ENCODE assay signal across 15 mouse cellular contexts in the genomic region with DNA sequence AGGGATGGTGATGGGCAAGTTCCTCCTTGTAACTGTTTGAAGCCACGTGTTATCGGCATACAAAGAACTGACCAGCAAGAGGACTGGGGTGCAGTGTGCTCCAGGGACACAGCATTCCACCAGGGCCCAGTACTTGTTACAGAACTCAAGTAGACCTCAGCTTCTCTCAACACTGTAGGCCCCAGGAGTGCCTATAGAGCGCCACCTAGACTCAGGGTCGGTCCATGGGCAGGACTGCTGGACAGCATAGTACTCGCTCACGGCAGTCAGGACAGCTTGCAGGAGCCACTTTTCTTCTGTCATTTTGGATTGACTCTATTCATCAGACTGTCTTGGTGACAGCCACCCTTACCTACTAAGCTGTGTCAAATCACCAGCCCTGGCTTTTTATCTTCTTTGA. TPM values are rescaled to one million over a fixed set of nuclear protein-coding genes. Genes with fewer than 3 reads are reported as not detected.
A peak's percentile ranks its signal among the peaks of the same experiment; 100 is the strongest.
DNase-seq lines count a peak whose midpoint lies in the region; ATAC-seq and TF ChIP-seq lines count a peak whose summit lies in the region.
"Had no signal": no experiment of that assay in that cellular context is flagged by ENCODE, and none has a peak within 500 bp of the region (broad histone marks: within the 10 kb centered on the region; RNA-seq: fewer than 3 reads in every experiment).

No protein-coding gene starts in this region.

- no peak overlapping the region for H3K4me3 ChIP-seq in heart, embryonic 11.5 days (ENCODE audit: low read depth, low read length)
- no peak overlapping the region for H3K4me3 ChIP-seq in lung, adult 2 months (replicated peaks; ENCODE audit: extremely low read depth, low read depth, low read length)
- no peak overlapping the region for H3K4me3 ChIP-seq in liver, postnatal 0 days (ENCODE audit: low read depth, low read length)
- H3K4me3 ChIP-seq: limb, embryonic 12.5 days; midbrain, embryonic 15.5 days had no signal

- 0 out of 2 replicates have a peak, but pooled peaks have one; percentile 11 for TF ChIP-seq CTCF in lung, adult 2 months (IDR thresholded peaks at IDR 0.05; ENCODE audit: insufficient read depth, low read length)
- peak; percentile 32 for TF ChIP-seq CTCF in liver, postnatal 0 days (IDR thresholded peaks at IDR 0.05; ENCODE audit: low read depth)

- no peaks in the 10 kb centered on the region for H3K27me3 ChIP-seq in heart, embryonic 11.5 days (ENCODE audit: control insufficient read depth, insufficient read depth, low read length)
- H3K27me3 ChIP-seq in liver, postnatal 0 days (ENCODE audit: insufficient read depth, low read length) = no peaks in the 10 kb centered on the region
- H3K27me3 ChIP-seq: limb, embryonic 12.5 days; midbrain, embryonic 15.5 days had no signal

- no peak for TF ChIP-seq POLR2A in lung, adult 2 months (IDR thresholded peaks at IDR 0.05; ENCODE audit: borderline replicate concordance, extremely low read depth, low read depth, low read length)

- H3K4me1 ChIP-seq in heart, embryonic 11.5 days (ENCODE audit: control insufficient read depth, insufficient read depth, low read length) = peaks cover 59% of the 10 kb centered on the region
- peaks cover 26% of the 10 kb centered on the region for H3K4me1 ChIP-seq in lung, adult 2 months (ENCODE audit: control insufficient read depth, insufficient read depth, low read length)
- peaks cover 59% of the 10 kb centered on the region for H3K4me1 ChIP-seq in liver, postnatal 0 days (ENCODE audit: insufficient read depth)

- WGBS in heart, embryonic 11.5 days (ENCODE audit: insufficient replicate concordance) = 83% methylated on average over 6 of the region's 6 CpGs
- WGBS in lung, adult 2 months = 66% methylated on average over 6 of the region's 6 CpGs
- WGBS in liver, postnatal 0 days (ENCODE audit: insufficient replicate concordance) = 74% methylated on average over 6 of the region's 6 CpGs

- H3K27ac ChIP-seq in heart, embryonic 11.5 days (ENCODE audit: low read depth, low read length) = no peak overlapping the region
- H3K27ac ChIP-seq in liver, postnatal 0 days (ENCODE audit: low read depth) = no peak overlapping the region
- H3K27ac ChIP-seq: forebrain, embryonic 10.5 days; limb, embryonic 12.5 days; midbrain, embryonic 15.5 days had no signal

- peak overlapping the region; percentile 79; the same call in 1 of the 2 replicates for H3K4me2 ChIP-seq in heart, embryonic 11.5 days
- H3K4me2 ChIP-seq in liver, postnatal 0 days (ENCODE audit: low read depth, low read length) = no peak overlapping the region
- H3K4me2 ChIP-seq: midbrain, embryonic 15.5 days had no signal

- no peaks in the 10 kb centered on the region for H3K36me3 ChIP-seq in heart, embryonic 11.5 days (ENCODE audit: control insufficient read depth, insufficient read depth, low read length)
- H3K36me3 ChIP-seq in liver, postnatal 0 days (replicated peaks; ENCODE audit: insufficient read depth, low read length) = peaks cover 10% of the 10 kb centered on the region

- no peak for ATAC-seq in heart, embryonic 11.5 days (replicated peaks; ENCODE audit: insufficient number of reproducible peaks, low FRiP score, low TSS enrichment)
- ATAC-seq in liver, postnatal 0 days = no peak
- ATAC-seq: hindbrain, embryonic 16.5 days; midbrain, embryonic 15.5 days had no signal

- H3K9ac ChIP-seq in heart, embryonic 11.5 days (ENCODE audit: low read depth, low read length) = peak overlapping the region; percentile 12; the same call in 1 of the 2 replicates
- H3K9ac ChIP-seq in liver, postnatal 0 days (replicated peaks) = no peak overlapping the region
- H3K9ac ChIP-seq: limb, embryonic 12.5 days had no signal

- DNase-seq in heart, postnatal 25 days (ENCODE audit: low spot score) = no peak
- no peak for DNase-seq in lung, adult 2 months
- DNase-seq in lung, postnatal 36 days = no peak
- DNase-seq in adipocyte (ENCODE audit: low spot score) = peak; percentile 33
- no peak for DNase-seq in liver, postnatal 0 days
- DNase-seq in neural tube, embryonic 10.5 days (ENCODE audit: extremely low spot score, low spot score) = no peak
- DNase-seq: adrenal gland, postnatal 36 days; cerebellum, adult 11 months; kidney, postnatal 14 days; thymus, postnatal 4 days had no signal

- no peak for TF ChIP-seq EP300 in liver, postnatal 0 days (IDR thresholded peaks at IDR 0.05; ENCODE audit: low read depth)

- intact Hi-C loops in heart, postnatal 25 days (cut with DNase I) = no loop called here

- no peaks in the 10 kb centered on the region for H3K9me3 ChIP-seq in heart, embryonic 11.5 days (replicated peaks; ENCODE audit: control insufficient read depth, low read length)
- H3K9me3 ChIP-seq in liver, postnatal 0 days (ENCODE audit: low read length) = no peaks in the 10 kb centered on the region
- H3K9me3 ChIP-seq: forebrain, embryonic 10.5 days; limb, embryonic 12.5 days; midbrain, embryonic 15.5 days had no signal

RNA-seq across cellular contexts. Expression of a gene that starts 2.8 kb away (rescaled TPM):
- polyA plus RNA-seq in heart, embryonic 11.5 days (2014; fragmentation: Nextera tagmentation; extraction: Ambion mirVana) = 138 and 139 TPM in 2 replicates
- total RNA-seq in heart, postnatal 25 days (2021) = 10 to 100 TPM; 40.9 to 45.2 TPM
- 105 and 162 TPM in 2 replicates for polyA plus RNA-seq in lung, adult 2 months (2012; rRNA removed)
- polyA plus RNA-seq in liver, postnatal 0 days (2015; fragmentation: Nextera tagmentation; extraction: Ambion mirVana) = 92.7 and 97.5 TPM in 2 replicates

RNA-seq across cellular contexts. Expression of a gene that starts 54.5 kb away (rescaled TPM):
- 33.4 and 40.9 TPM in 2 replicates for polyA plus RNA-seq in heart, embryonic 11.5 days (2014; fragmentation: Nextera tagmentation; extraction: Ambion mirVana)
- 10 to 100 TPM; 42.4 to 53.7 TPM for total RNA-seq in heart, postnatal 25 days (2021)
- 48.5 and 57.9 TPM in 2 replicates for polyA plus RNA-seq in lung, adult 2 months (2012; rRNA removed)
- 7.9 and 8.6 TPM in 2 replicates for polyA plus RNA-seq in liver, postnatal 0 days (2015; fragmentation: Nextera tagmentation; extraction: Ambion mirVana)
